Mouse (Mus musculus) stomach, embryonic 15.5 days (tissue): ENCODE results near the gene Osbp2. TPM values are rescaled to one million over a fixed set of nuclear protein-coding genes. Genes with fewer than 3 reads are reported as not detected.

Experiments used
- ATAC-seq: fragments of 200-750 bp; cut with Nextera tagmentation; 2 replicates; pipeline ENCODE4 v1.8.0; 2017; ENCODE audit warnings: low read depth, moderate number of reproducible peaks, moderate TSS enrichment; ENCODE audit not compliant: insufficient read depth, low FRiP score
- H3K27ac ChIP-seq: fragments of 300-500 bp; sonication (generic); 2 replicates; pipeline ENCODE4 v1.5.1; 2015; ENCODE audit warnings: mild to moderate bottlenecking, inconsistent platforms
- H3K27me3 ChIP-seq: fragments of 300-500 bp; sonication (generic); replicated peaks from 2 replicates; pipeline ENCODE4 v1.6.1; 2015; ENCODE audit warnings: inconsistent platforms
- H3K36me3 ChIP-seq: fragments of 300-500 bp; sonication (generic); 2 replicates; pipeline ENCODE4 v1.6.1; 2015; ENCODE audit warnings: inconsistent platforms
- H3K4me1 ChIP-seq: fragments of 300-500 bp; sonication (generic); 2 replicates; pipeline ENCODE4 v1.6.1; 2015; ENCODE audit warnings: inconsistent platforms
- H3K4me2 ChIP-seq: fragments of 300-500 bp; sonication (generic); 2 replicates; pipeline ENCODE4 v1.6.1; 2015; ENCODE audit warnings: mild to moderate bottlenecking, inconsistent platforms
- H3K4me3 ChIP-seq: fragments of 300-500 bp; sonication (generic); replicated peaks from 2 replicates; pipeline ENCODE4 v1.5.1; 2015; ENCODE audit warnings: inconsistent platforms
- H3K9ac ChIP-seq: fragments of 300-500 bp; sonication (generic); 2 replicates; pipeline ENCODE4 v1.6.1; 2015; ENCODE audit warnings: inconsistent platforms
- H3K9me3 ChIP-seq: fragments of 300-500 bp; sonication (generic); 2 replicates; pipeline ENCODE4 v1.6.1; 2016; ENCODE audit warnings: inconsistent platforms
- WGBS: fragments of 180-500 bp; shearing (Covaris S2); methylation state at CpG from one replicate; pipeline ENCODE4 v1.1.7; 2015; 5-methylcytosine and 5-hydroxymethylcytosine counted together
- polyA plus RNA-seq: library from polyadenylated mRNA; unstranded; fragments of >200 nt; fragmentation: Nextera tagmentation; extraction: Ambion mirVana; gene quantifications from 2 replicates; pipeline ENCODE4 v1.2.1, GENCODE M21; 2015

Osbp2 gene
- polyA plus RNA-seq, 1 experiment from 2014 or later = 0.40 TPM

DNA sequence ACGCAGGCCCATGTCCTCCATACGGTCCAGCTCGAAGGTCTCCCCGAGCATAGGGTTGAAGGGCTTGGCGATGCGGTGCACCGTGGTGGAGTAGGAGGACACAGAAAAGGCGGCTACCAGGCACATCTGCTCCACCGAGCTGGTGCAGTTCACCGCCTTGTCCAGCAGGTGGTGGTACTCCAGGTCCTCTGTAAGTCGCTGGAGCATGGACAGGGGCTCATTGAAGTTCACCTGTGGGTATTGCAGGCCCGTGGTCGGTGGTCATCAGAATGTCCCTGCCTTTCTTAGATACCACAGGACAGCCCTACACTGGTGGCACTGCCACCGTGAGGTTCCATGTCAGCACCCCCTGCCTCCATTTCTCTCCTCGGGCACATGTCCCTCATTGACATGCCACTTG, 149.2 kb downstream of the Osbp2 start:
- Histone ChIP-seq H3K4me3 (no peak overlapping the region), H3K27me3 (no peaks in the 10 kb centered on the region), H3K9me3 (no peaks in the 10 kb centered on the region), H3K27ac (no peak overlapping the region), H3K9ac (no peak overlapping the region), H3K4me2 (no peak overlapping the region), H3K36me3 (no peaks in the 10 kb centered on the region), H3K4me1 (no peaks in the 10 kb centered on the region)
- 33% methylated on average over 15 of the region's 15 CpGs for WGBS
- ATAC-seq = no peak

GRCm38 (mm10) chr11:3710203-3710602, 153.5 kb downstream of the Osbp2 start:
- H3K27me3 ChIP-seq = no peaks in the 10 kb centered on the region
- H3K4me1 ChIP-seq = no peaks in the 10 kb centered on the region
- no peak for ATAC-seq
- no peak overlapping the region for H3K4me2 ChIP-seq
- no peak overlapping the region for H3K27ac ChIP-seq
- 68% methylated on average over 14 of the region's 14 CpGs for WGBS
- H3K36me3 ChIP-seq = no peaks in the 10 kb centered on the region
- H3K4me3 ChIP-seq = no peak overlapping the region
- no peaks in the 10 kb centered on the region for H3K9me3 ChIP-seq
- no peak overlapping the region for H3K9ac ChIP-seq

- Histone ChIP-seq H3K4me1 (no peaks in the 10 kb centered on the region), H3K27ac (no peak overlapping the region), H3K4me2 (no peak overlapping the region), H3K36me3 (no peaks in the 10 kb centered on the region), H3K4me3 (no peak overlapping the region), H3K9ac (no peak overlapping the region), H3K27me3 (no peaks in the 10 kb centered on the region), H3K9me3 (no peaks in the 10 kb centered on the region)
- 79% methylated on average over 8 of the region's 8 CpGs for WGBS
- ATAC-seq = no peak
Observed at GRCm38 (mm10) chr11:3707057-3707456, 156.6 kb downstream of the Osbp2 start.

GRCm38 (mm10) chr11:3704404-3704803, 159.3 kb downstream of the Osbp2 start:
- Histone ChIP-seq H3K27ac (no peak overlapping the region), H3K9ac (no peak overlapping the region), H3K27me3 (no peaks in the 10 kb centered on the region), H3K4me1 (no peaks in the 10 kb centered on the region), H3K4me2 (no peak overlapping the region), H3K36me3 (no peaks in the 10 kb centered on the region), H3K9me3 (no peaks in the 10 kb centered on the region), H3K4me3 (no peak overlapping the region)
- ATAC-seq = no peak
- WGBS = 57% methylated on average over 8 of the region's 8 CpGs

- Histone ChIP-seq H3K4me3 (no peak overlapping the region), H3K36me3 (no peaks in the 10 kb centered on the region), H3K4me1 (no peaks in the 10 kb centered on the region), H3K9me3 (no peaks in the 10 kb centered on the region), H3K27ac (no peak overlapping the region), H3K9ac (no peak overlapping the region), H3K4me2 (no peak overlapping the region), H3K27me3 (no peaks in the 10 kb centered on the region)
- 49% methylated on average over 7 of the region's 7 CpGs for WGBS
- ATAC-seq = peak; percentile 58
Observed at GRCm38 (mm10) chr11:3703089-3703992, 160.4 kb downstream of the Osbp2 start.

DNA sequence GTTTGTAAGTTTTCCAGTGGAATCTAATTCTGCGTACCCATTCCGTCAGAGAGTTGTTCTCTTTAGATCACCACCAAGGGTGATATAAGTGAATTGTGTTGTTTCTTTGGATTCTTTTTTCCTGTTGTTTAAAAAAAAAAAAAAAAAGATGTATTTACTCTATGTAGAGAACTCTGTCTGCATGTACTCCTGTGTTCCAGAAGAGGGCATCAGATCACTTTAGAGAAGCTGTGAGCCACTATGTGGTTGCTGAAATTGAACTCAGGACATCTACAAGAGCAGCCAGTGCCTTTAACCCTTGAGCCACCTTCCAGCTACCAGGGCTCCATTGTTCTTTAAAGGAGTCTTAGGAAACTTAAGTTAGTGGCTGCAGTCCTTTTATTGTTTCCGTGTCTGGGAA, 166.3 kb downstream of the Osbp2 start:
- H3K4me1 ChIP-seq = no peaks in the 10 kb centered on the region
- no peak overlapping the region for H3K4me2 ChIP-seq
- no peaks in the 10 kb centered on the region for H3K9me3 ChIP-seq
- no peak overlapping the region for H3K27ac ChIP-seq
- no peak overlapping the region for H3K9ac ChIP-seq
- no peak for ATAC-seq
- no peaks in the 10 kb centered on the region for H3K27me3 ChIP-seq
- WGBS = 86% methylated on average over 3 of the region's 3 CpGs
- H3K4me3 ChIP-seq = no peak overlapping the region
- 0 out of 2 replicates have a peak, but pooled peaks cover under 1% of the 10 kb centered on the region for H3K36me3 ChIP-seq

DNA sequence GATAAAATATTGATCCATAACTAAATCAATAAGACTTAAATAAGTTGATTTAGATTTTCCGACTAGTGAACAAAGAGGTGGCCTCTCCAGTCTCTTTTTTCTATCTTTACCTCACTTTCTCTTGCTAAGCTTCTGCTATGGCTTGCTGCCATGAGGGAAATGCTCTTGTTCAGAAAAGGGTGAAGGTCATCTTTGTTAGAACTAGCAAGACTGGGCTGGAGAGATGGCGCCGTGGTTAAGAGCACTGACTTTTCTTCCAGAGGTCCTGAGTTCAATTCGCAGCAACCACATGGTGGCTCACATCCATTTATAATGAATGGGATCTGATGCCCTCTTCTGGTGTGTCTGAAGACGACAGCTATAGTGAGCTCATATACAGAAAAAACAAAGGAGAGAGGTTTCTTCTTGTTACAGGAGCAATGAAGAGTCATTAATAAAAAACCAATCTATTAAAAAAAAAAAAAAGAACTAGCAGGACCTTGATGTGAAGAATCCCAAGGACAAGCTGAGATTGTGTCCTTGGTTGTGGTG, 167.6 kb downstream of the Osbp2 start:
- Histone ChIP-seq H3K27me3 (no peaks in the 10 kb centered on the region), H3K27ac (no peak overlapping the region), H3K9ac (no peak overlapping the region), H3K4me1 (no peaks in the 10 kb centered on the region), H3K36me3 (peaks cover 10% of the 10 kb centered on the region; the same call in 1 of the 2 replicates), H3K4me3 (no peak overlapping the region), H3K4me2 (no peak overlapping the region), H3K9me3 (no peaks in the 10 kb centered on the region)
- WGBS = 73% methylated on average over 5 of the region's 5 CpGs
- ATAC-seq = no peak

DNA sequence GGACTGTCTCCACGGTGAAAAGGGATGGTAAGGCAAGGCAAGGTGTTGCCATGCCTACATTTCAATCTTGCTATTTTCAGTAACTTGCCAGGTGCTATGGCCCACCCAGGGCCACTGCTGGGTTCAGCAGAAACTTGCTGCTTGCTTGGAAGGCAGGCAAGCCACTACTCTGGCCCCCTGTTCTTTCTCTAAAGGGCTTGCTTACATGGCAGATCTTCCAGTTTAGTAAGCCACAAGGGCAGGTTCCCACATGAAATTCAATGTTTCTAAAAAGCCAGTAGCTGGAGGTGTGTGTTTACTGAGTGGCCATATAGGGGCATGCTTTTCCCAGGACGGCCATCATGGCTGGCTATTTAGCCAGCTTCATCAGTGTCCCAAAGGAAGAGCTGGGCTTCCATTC, 172.0 kb downstream of the Osbp2 start:
- no peak for ATAC-seq
- H3K4me2 ChIP-seq = no peak overlapping the region
- no peak overlapping the region for H3K4me3 ChIP-seq
- peaks cover 45% of the 10 kb centered on the region for H3K36me3 ChIP-seq
- no peaks in the 10 kb centered on the region for H3K9me3 ChIP-seq
- no peak overlapping the region for H3K27ac ChIP-seq
- no peaks in the 10 kb centered on the region for H3K27me3 ChIP-seq
- H3K9ac ChIP-seq = no peak overlapping the region
- H3K4me1 ChIP-seq = no peaks in the 10 kb centered on the region
- 89% methylated on average over 2 of the region's 2 CpGs for WGBS

DNA sequence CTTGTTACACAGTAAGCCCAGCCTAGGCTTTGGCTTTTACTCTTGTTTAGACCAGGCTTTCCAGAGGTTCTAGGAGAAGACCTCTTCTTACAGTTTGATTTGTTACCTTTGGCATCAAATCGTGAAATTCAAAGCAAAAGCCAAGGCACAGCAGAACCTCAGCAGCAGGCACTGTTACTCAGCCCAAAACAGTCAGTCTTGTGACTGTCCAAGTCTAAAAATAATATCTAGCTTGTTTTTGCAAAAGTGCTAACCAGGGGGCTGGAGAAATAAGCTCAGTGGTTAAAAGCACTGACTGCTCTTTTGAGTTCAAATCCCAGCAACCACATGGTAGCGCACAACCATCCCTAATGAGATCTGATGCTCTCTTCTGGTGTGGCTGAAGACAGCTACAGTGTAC, 176.8 kb downstream of the Osbp2 start:
- no peak overlapping the region for H3K27ac ChIP-seq
- peaks cover 66% of the 10 kb centered on the region for H3K36me3 ChIP-seq
- no peaks in the 10 kb centered on the region for H3K4me1 ChIP-seq
- no peak overlapping the region for H3K9ac ChIP-seq
- WGBS = 79% methylated on average over 2 of the region's 2 CpGs
- no peaks in the 10 kb centered on the region for H3K27me3 ChIP-seq
- ATAC-seq = no peak
- no peak overlapping the region for H3K4me3 ChIP-seq
- H3K9me3 ChIP-seq = no peaks in the 10 kb centered on the region
- H3K4me2 ChIP-seq = no peak overlapping the region

GRCm38 (mm10) chr11:3686318-3686717, 177.4 kb downstream of the Osbp2 start:
- Histone ChIP-seq H3K27ac (no peak overlapping the region), H3K4me1 (no peaks in the 10 kb centered on the region), H3K27me3 (no peaks in the 10 kb centered on the region), H3K4me2 (no peak overlapping the region), H3K4me3 (no peak overlapping the region), H3K36me3 (peaks cover 62% of the 10 kb centered on the region), H3K9ac (no peak overlapping the region), H3K9me3 (no peaks in the 10 kb centered on the region)
- WGBS = 95% methylated on average over 2 of the region's 2 CpGs
- ATAC-seq = no peak

DNA sequence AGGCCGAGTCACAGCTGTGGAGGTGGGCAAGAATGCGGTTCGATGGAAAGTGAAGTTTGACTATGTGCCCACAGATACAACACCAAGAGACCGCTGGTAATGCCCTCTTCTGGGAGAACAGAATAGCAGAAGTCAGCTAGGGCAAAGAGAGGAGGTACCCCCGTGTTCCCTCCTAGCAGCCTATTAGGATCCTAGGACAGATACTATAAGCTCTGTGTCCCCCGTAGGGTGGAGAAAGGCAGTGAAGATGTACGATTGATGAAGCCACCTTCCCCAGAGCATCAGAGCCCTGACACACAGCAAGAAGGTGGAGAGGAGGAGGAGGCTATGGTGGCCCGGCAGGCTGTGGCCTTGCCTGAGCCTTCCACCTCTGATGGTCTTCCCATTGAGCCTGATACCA, 178.3 kb downstream of the Osbp2 start:
- H3K27ac ChIP-seq = no peak overlapping the region
- no peak overlapping the region for H3K4me2 ChIP-seq
- H3K9ac ChIP-seq = no peak overlapping the region
- WGBS = 93% methylated on average over 8 of the region's 8 CpGs
- no peak for ATAC-seq
- no peak overlapping the region for H3K4me3 ChIP-seq
- peaks cover 58% of the 10 kb centered on the region for H3K36me3 ChIP-seq
- no peaks in the 10 kb centered on the region for H3K9me3 ChIP-seq
- H3K4me1 ChIP-seq = no peaks in the 10 kb centered on the region
- no peaks in the 10 kb centered on the region for H3K27me3 ChIP-seq

DNA sequence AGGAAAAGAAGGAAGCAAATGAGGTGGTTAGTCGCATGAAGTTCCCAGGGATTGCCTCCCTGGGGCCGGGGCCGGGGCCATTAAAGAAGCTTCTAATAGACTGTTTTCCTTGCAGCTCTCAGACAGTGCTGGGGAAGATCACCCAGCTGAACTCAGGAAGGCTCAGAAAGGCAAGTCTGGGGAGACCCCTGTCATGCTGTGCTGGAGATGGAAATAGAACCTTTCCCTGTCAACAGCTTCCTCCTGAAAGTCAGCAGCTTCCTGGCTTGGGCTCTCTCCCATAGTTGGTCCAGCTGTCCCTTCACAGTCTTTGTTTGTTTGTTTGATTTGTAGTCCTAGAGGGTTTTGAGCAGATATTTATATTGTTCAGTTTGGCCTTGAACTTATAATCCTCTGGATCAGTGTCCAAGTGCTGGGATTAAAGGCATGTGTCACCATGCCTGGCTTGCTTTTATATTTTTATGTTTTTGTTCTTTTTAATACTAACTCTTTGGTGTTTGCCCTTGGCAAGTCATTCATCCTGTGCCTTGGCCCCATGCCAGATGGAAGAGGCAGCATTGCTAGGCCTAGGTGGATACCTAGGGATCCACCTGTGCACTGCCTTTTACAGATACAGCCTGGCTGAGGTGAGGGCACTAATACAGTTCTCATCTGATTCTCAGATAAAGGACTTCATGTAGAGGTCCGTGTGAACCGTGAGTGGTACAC, 178.8 kb downstream of the Osbp2 start:
- no peak overlapping the region for H3K4me3 ChIP-seq
- H3K27me3 ChIP-seq = no peaks in the 10 kb centered on the region
- H3K9ac ChIP-seq = no peak overlapping the region
- H3K4me1 ChIP-seq = no peaks in the 10 kb centered on the region
- no peak overlapping the region for H3K4me2 ChIP-seq
- no peak overlapping the region for H3K27ac ChIP-seq
- ATAC-seq = no peak
- H3K9me3 ChIP-seq = no peaks in the 10 kb centered on the region
- peaks cover 61% of the 10 kb centered on the region for H3K36me3 ChIP-seq
- 86% methylated on average over 5 of the region's 5 CpGs for WGBS
